Mouse (Mus musculus) C3H10T1/2 (cell line): ENCODE measurements around the gene Gm4767. TPM values are rescaled to one million over a fixed set of nuclear protein-coding genes. Genes with fewer than 3 reads are reported as not detected.

Experiments
- polyA plus RNA-seq, 2 experiments: library from polyadenylated mRNA; unstranded; fragments of >200 nt; fragmentation: generic; extraction: Trizol; gene quantifications; one replicate each; pipeline ENCODE4 v1.2.1; 2012; ENCODE audit warnings: missing spikeins in 2 of 2

The Gm4767 gene
- polyA plus RNA-seq, result under 1 TPM in 1 of 2 experiments, not detected in 1; 0.02 TPM

GRCm38 (mm10) chr10:81811899-81812298 is at the start of gene Gm4767:
Gene Gm4767 (plus strand): TSS chr10:81812186.

GRCm38 (mm10) chr10:81770506-81771403 is 41.2 kb upstream of the Gm4767 start, which contains the start of gene Gm3055:
Gene Gm3055 (minus strand): TSS chr10:81771161.

DNA sequence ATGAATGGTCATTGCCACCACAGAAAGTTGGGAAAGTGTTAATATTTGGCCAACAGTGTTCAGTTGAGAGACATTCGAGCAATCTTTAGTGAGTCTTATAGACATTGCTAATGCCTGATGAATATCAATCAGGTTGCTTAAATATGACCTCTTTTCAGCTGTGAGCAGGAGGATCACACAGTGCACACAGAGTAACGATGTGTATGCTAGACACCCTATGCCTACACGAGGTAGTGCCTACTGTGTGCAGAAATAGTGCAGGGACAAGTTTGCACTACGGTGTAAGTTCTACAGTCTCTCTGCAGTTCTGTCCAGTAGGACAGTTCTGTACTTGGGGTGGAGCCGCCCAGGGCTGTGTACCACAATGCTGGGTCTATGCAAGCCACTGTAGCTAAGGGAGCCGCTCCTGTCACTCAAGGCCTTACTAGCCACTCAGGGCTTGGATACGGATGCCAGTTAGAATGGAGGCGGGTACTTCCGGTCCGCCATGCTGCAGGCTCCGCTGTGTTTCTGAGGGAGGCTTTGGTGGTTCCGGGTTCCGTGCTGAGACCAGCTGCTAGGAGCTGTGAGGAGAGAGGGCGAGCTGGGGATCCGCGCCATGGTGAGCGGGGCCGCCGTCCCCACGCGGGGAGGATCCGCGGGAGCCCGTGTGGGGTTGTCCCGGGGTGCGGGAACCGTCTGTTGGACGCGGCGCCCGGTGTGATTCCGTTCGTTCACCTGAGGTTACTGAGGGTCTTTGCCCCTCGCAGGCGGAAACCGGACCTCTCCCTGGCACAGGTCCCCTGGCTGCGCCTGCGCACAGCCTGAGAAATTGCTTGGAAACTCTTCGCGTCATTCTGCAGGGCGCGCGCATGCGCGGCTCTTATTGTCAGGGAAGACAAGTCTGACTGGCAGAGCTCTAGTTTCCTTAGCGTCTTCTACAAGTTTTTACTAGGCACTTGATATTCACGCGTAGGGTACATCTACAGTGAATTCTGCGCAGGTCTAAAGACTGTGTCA is 51.7 kb downstream of the Gm4767 start, which contains the start of gene Gm32687:
Gene Gm32687 (plus strand): TSS at position 526 of the 999 bp plus-strand sequence.

Other genes with a start within 250 kb of the Gm4767 start
- gene Tle2, start 237.6 kb upstream of the Gm4767 start, polyA plus RNA-seq, result 100 to 1,000 TPM in 1 of 2 experiments, 1 to 10 TPM in 1; 6.0 to 202 TPM
- gene Tle6, start 211.1 kb upstream of the Gm4767 start, polyA plus RNA-seq, result 10 to 100 TPM; 22.0 to 71.5 TPM
- gene BC025920, start 205.9 kb upstream of the Gm4767 start, polyA plus RNA-seq, result 1 to 10 TPM in 1 of 2 experiments, under 1 TPM in 1; 0.25 to 1.0 TPM
- gene Sirt6, start 184.4 kb upstream of the Gm4767 start, polyA plus RNA-seq, result 10 to 100 TPM; 13.1 to 36.0 TPM
- 10 to 100 TPM in 1 of 2 experiments, 1 to 10 TPM in 1; 4.7 to 18.1 TPM for gene Ankrd24, start 183.6 kb upstream of the Gm4767 start, polyA plus RNA-seq
- under 1 TPM; 0.04 to 0.45 TPM for gene Gm10778, start 163.1 kb upstream of the Gm4767 start, polyA plus RNA-seq
- 1 to 10 TPM in 1 of 2 experiments, under 1 TPM in 1; 0.08 to 1.1 TPM for gene Zfp433, start 107.4 kb upstream of the Gm4767 start, polyA plus RNA-seq
- under 1 TPM in 1 of 2 experiments, not detected in 1; 0.60 TPM for gene Gm3055, start 41.0 kb upstream of the Gm4767 start, polyA plus RNA-seq
- gene Gm32687, start 51.7 kb downstream of the Gm4767 start, polyA plus RNA-seq, result not detected
- under 1 TPM; 0.05 to 0.83 TPM for gene Zfp781, start 118.3 kb downstream of the Gm4767 start, polyA plus RNA-seq
- gene Zfp873, start 235.9 kb downstream of the Gm4767 start, polyA plus RNA-seq, result 1 to 10 TPM in 1 of 2 experiments, under 1 TPM in 1; 0.01 to 1.0 TPM